Mouse (Mus musculus) kidney, postnatal 0 days (tissue): ENCODE measurements around the gene Tldc2. TPM values are rescaled to one million over a fixed set of nuclear protein-coding genes. Genes with fewer than 3 reads are reported as not detected.

Source experiments
- ATAC-seq: fragments of 200-750 bp; cut with Nextera tagmentation; replicated peaks from 2 replicates; pipeline ENCODE4 v1.8.0; 2017; ENCODE audit warnings: low read depth, moderate number of reproducible peaks, moderate TSS enrichment, moderate library complexity; ENCODE audit not compliant: low FRiP score
- DNase-seq: peaks from one replicate; pipeline ENCODE4 v3.0.0-alpha.2; 2016; ENCODE audit warnings: low spot score
- H3K27ac ChIP-seq: fragments of 300-500 bp; sonication (generic); 2 replicates; pipeline ENCODE4 v1.5.1; 2014; ENCODE audit warnings: mild to moderate bottlenecking
- H3K27me3 ChIP-seq: fragments of 300-500 bp; sonication (generic); 2 replicates; pipeline ENCODE4 v1.6.1; 2014; ENCODE audit warnings: low read length, mixed read lengths; ENCODE audit not compliant: insufficient read depth
- H3K36me3 ChIP-seq: fragments of 300-500 bp; sonication (generic); 2 replicates; pipeline ENCODE4 v1.6.1; 2014; ENCODE audit warnings: low read length, mixed read lengths; ENCODE audit not compliant: insufficient read depth
- H3K4me1 ChIP-seq: fragments of 300-500 bp; sonication (generic); replicated peaks from 2 replicates; pipeline ENCODE4 v1.6.1; 2014; ENCODE audit warnings: antibody characterized with exemption, low read length, mixed read lengths; ENCODE audit not compliant: insufficient read depth
- H3K4me2 ChIP-seq: fragments of 300-500 bp; sonication (generic); 2 replicates; pipeline ENCODE4 v1.6.1; 2014; ENCODE audit warnings: mild to moderate bottlenecking, low read length, moderate library complexity, mixed read lengths
- H3K4me3 ChIP-seq: fragments of 300-500 bp; sonication (generic); replicated peaks from 2 replicates; pipeline ENCODE4 v1.5.1; 2014; ENCODE audit warnings: low read depth, low read length
- H3K9ac ChIP-seq: fragments of 300-500 bp; sonication (generic); 2 replicates; pipeline ENCODE4 v1.6.1; 2014; ENCODE audit warnings: low read depth, low read length
- H3K9me3 ChIP-seq: fragments of 300-500 bp; sonication (generic); replicated peaks from 2 replicates; pipeline ENCODE4 v1.6.1; 2016; ENCODE audit warnings: low read length, inconsistent platforms, mixed read lengths
- CTCF ChIP-seq: IDR thresholded peaks from 2 replicates; pipeline ENCODE4 v1.5.1; 2016; ENCODE audit warnings: antibody characterized with exemption, low read depth, mild to moderate bottlenecking, moderate library complexity
- WGBS: fragments of 180-500 bp; shearing (Covaris S2); extraction: QIAGEN DNeasy Blood & Tissue Kit; methylation state at CpG from one replicate; pipeline ENCODE4 v1.1.7; 2014; 5-methylcytosine and 5-hydroxymethylcytosine counted together
- polyA plus RNA-seq: library from polyadenylated mRNA; unstranded; fragments of >200 nt; fragmentation: Nextera tagmentation; extraction: Ambion mirVana; gene quantifications from 2 replicates; pipeline ENCODE4 v1.2.1, GENCODE M21; 2015

Gene Tldc2
- polyA plus RNA-seq, 1 experiment from 2014 or later, result 2.2 TPM

- ATAC-seq, result peak; percentile 74
Observed at GRCm38 (mm10) chr2:157078793-157079700, 7.8 kb upstream of the Tldc2 start, which contains the start of gene Soga1. Soga1 (minus strand) TSS chr2:157079254.

DNA sequence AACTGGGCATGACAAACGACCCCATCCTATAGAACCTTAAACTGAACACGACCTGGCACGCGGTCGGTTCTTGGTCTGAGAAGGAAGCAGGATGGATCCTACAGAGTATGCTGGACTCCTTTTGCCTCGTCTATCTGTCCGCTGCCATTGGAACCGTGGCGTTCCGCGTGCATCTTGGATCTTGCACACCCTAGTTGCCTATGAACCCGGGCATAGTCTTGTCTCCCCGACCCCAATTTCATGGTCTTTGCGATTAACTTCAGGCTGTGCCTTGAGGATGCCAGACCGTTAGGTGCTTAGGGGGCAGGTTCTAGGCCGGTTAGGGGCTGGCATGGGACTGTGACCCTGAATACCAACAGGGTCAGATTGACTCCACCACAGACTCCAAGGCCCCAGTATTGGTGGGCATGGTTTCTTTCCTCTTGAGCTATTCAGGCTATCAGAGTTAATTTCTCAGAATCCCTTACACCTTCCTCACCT, 7.1 kb upstream of the Tldc2 start:
- H3K9ac ChIP-seq, result peak overlapping the region; percentile 92
- H3K27ac ChIP-seq, result peak overlapping the region; percentile 94
- peaks cover 34% of the 10 kb centered on the region for H3K4me1 ChIP-seq
- peak overlapping the region; percentile 91 for H3K4me2 ChIP-seq
- DNase-seq, result no peak
- no peak for ATAC-seq
- no peaks in the 10 kb centered on the region for H3K36me3 ChIP-seq
- peak overlapping the region; percentile 89 for H3K4me3 ChIP-seq
- no peak for TF ChIP-seq CTCF
- 13% methylated on average over 16 of the region's 16 CpGs for WGBS
- no peaks in the 10 kb centered on the region for H3K9me3 ChIP-seq
- H3K27me3 ChIP-seq, result no peaks in the 10 kb centered on the region

More at GRCm38 (mm10) chr2:157078793-157079700, 7.8 kb upstream of the Tldc2 start, which contains the start of gene Soga1:
- Histone ChIP-seq H3K4me1 (peaks cover 38% of the 10 kb centered on the region), H3K36me3 (no peaks in the 10 kb centered on the region), H3K27me3 (no peaks in the 10 kb centered on the region), H3K27ac (peak within 1 kb of the TSS; percentile 94), H3K4me3 (peak within 1 kb of the TSS; percentile 89), H3K9me3 (no peaks in the 10 kb centered on the region), H3K4me2 (peak within 1 kb of the TSS; percentile 91), H3K9ac (peak within 1 kb of the TSS; percentile 92)
- WGBS, result under 1% methylated on average over 92 of the region's 136 CpGs
- TF ChIP-seq CTCF, result peak; percentile 25; the same call in 1 of the 2 replicates
- DNase-seq, result peak; percentile 91

DNA sequence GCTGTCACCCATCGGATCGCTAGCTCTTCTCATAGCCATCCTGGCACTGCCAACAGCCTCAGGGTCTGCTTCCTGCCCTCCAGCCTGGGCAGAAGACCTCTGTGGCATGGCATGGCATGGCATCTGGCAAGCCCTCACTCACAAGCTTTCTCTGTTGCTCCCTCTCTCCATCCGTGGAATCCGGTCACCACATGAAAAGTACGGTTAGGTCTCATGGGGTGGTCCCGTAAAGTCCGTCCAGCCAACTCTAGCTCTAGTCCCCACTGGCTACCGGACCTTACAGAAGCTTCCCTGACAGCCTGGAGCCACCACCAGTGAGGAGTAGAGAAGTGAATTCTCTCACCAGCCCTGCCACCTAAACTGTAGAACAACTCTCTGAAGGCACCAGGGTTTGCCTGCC, 5.5 kb upstream of the Tldc2 start:
- H3K4me2 ChIP-seq, result no peak overlapping the region
- DNase-seq (no peak), ATAC-seq (no peak)
- no peak overlapping the region for H3K27ac ChIP-seq
- no peak overlapping the region for H3K4me3 ChIP-seq
- H3K4me1 ChIP-seq, result peaks cover 18% of the 10 kb centered on the region
- 95% methylated on average over 8 of the region's 8 CpGs for WGBS
- no peaks in the 10 kb centered on the region for H3K36me3 ChIP-seq
- no peaks in the 10 kb centered on the region for H3K27me3 ChIP-seq
- no peak for TF ChIP-seq CTCF
- no peak overlapping the region for H3K9ac ChIP-seq
- no peaks in the 10 kb centered on the region for H3K9me3 ChIP-seq

DNA sequence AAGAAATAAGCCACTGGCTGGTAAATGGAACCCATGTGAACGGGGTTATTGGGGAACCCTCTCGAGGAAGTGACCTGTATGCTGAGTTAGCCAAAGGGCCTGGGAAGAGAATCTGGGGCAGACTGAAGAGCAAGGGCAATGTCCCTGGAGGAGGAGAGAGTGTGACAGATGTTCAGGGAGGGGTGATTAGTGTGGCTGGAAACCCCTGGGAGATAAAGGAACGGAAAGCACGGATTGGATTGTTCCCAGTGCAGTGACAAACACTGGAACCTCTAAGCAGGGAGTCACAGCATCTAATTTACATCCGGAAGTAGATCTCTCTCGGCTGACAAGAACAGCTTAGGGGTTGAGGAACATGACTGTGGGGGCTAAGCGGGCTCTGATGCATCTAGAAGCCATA, 4.9 kb upstream of the Tldc2 start:
- TF ChIP-seq CTCF, result no peak
- WGBS, result 32% methylated on average over 7 of the region's 7 CpGs
- H3K9ac ChIP-seq, result no peak overlapping the region

GRCm38 (mm10) chr2:157084831-157085585, 1.8 kb upstream of the Tldc2 start:
- Histone ChIP-seq H3K4me2 (no peak overlapping the region), H3K4me1 (peaks cover 7% of the 10 kb centered on the region; the same call in 1 of the 2 replicates), H3K9me3 (no peaks in the 10 kb centered on the region), H3K27ac (no peak overlapping the region), H3K4me3 (no peak overlapping the region), H3K36me3 (no peaks in the 10 kb centered on the region), H3K27me3 (no peaks in the 10 kb centered on the region), H3K9ac (no peak overlapping the region)
- ATAC-seq, result no peak
- 73% methylated on average over 7 of the region's 7 CpGs for WGBS
- no peak for TF ChIP-seq CTCF
- DNase-seq, result no peak

More for the DNA sequence above, 4.9 kb upstream of the Tldc2 start:
- no peaks in the 10 kb centered on the region for H3K27me3 ChIP-seq
- ATAC-seq (no peak), DNase-seq (no peak)
- H3K4me3 ChIP-seq, result no peak overlapping the region
- peaks cover 12% of the 10 kb centered on the region for H3K4me1 ChIP-seq
- H3K4me2 ChIP-seq, result no peak overlapping the region
- no peak overlapping the region for H3K27ac ChIP-seq
- no peaks in the 10 kb centered on the region for H3K9me3 ChIP-seq
- no peaks in the 10 kb centered on the region for H3K36me3 ChIP-seq
